Comparison of ENCODE assay signal across 9 mouse cellular contexts in the genomic region with DNA sequence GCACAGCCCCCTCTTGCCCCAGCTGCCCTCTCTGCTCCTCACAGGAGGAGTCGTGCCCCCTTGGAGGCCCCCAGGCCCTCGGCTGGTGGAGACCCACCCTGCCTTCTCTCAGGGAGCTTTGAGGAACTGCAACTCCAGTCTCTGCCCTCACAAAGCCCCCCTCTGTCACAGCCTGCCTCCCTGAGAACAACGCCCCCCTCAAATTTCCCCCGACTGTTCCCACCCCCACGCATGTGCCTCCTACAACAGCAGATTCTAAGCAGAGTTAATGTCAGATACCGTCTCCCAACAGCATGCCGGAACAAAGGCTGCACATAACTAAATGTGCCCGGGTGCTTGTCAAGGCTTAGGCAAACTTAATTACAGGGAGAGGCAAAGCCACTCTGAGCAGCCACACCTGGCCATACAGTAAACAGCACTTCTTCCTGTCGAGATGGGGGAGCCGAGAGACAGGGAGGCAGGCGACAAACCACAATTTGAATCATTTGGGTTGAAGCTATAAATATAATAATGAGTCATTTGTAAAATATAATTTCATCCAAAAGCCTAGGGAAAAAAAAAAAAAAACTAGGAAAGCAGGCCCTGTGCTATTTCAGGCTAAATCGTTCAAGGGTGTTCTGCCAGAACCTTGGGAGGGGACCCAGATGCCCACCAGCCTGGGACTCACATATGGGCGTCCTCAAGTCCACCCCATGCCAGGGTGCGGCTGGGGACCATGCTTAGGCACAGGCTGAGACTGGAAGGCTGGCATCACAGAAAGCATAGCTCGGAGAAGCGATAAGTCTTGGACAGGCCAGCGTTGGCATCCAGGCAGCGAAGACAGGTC. TPM values are rescaled to one million over a fixed set of nuclear protein-coding genes. Genes with fewer than 3 reads are reported as not detected.
DNase-seq lines count a peak whose midpoint lies in the region; ATAC-seq and TF ChIP-seq lines count a peak whose summit lies in the region.
"Had no signal": no experiment of that assay in that cellular context is flagged by ENCODE, and none has a peak within 500 bp of the region (broad histone marks: within the 10 kb centered on the region; RNA-seq: fewer than 3 reads in every experiment).

No protein-coding gene starts in this region.

- H3K4me3 ChIP-seq in kidney, embryonic 15.5 days (replicated peaks), result no peak overlapping the region
- no peak overlapping the region for H3K4me3 ChIP-seq in heart, postnatal 0 days (ENCODE audit: low read depth, low read length)
- H3K4me3 ChIP-seq: liver, embryonic 13.5 days had no signal

- H3K9me3 ChIP-seq in kidney, embryonic 15.5 days (replicated peaks), result peaks cover 7% of the 10 kb centered on the region
- no peaks in the 10 kb centered on the region for H3K9me3 ChIP-seq in heart, postnatal 0 days (replicated peaks; ENCODE audit: control insufficient read depth, low read length)

- no peak for TF ChIP-seq CTCF in heart, postnatal 0 days (IDR thresholded peaks at IDR 0.05; ENCODE audit: low read depth)

- peak; percentile 24 for ATAC-seq in kidney, embryonic 15.5 days (replicated peaks; ENCODE audit: low FRiP score)
- no peak for ATAC-seq in heart, postnatal 0 days (ENCODE audit: insufficient read depth, low read depth)

- H3K36me3 ChIP-seq in kidney, embryonic 15.5 days, result no peaks in the 10 kb centered on the region
- H3K36me3 ChIP-seq in heart, postnatal 0 days (replicated peaks; ENCODE audit: control insufficient read depth, insufficient read depth, low read length), result no peaks in the 10 kb centered on the region
- H3K36me3 ChIP-seq: liver, embryonic 13.5 days had no signal

- no peaks in the 10 kb centered on the region for H3K27me3 ChIP-seq in kidney, embryonic 15.5 days
- no peaks in the 10 kb centered on the region for H3K27me3 ChIP-seq in heart, postnatal 0 days (ENCODE audit: control insufficient read depth, insufficient read depth, low read length)
- H3K27me3 ChIP-seq: liver, embryonic 13.5 days had no signal

- no peak overlapping the region for H3K9ac ChIP-seq in kidney, embryonic 15.5 days
- H3K9ac ChIP-seq in heart, postnatal 0 days (replicated peaks; ENCODE audit: low read depth, low read length), result peak overlapping the region; percentile 40; the same call in 1 of the 2 replicates
- H3K9ac ChIP-seq: liver, embryonic 13.5 days had no signal

- peaks cover 33% of the 10 kb centered on the region for H3K4me1 ChIP-seq in kidney, embryonic 15.5 days
- peaks cover 27% of the 10 kb centered on the region for H3K4me1 ChIP-seq in heart, postnatal 0 days (ENCODE audit: control insufficient read depth, insufficient read depth)

- DNase-seq in kidney, adult 11 months, result no peak
- peak; percentile 92 for DNase-seq in brain, adult 2 months (ENCODE audit: low read depth, low spot score)
- no peak for DNase-seq in heart, postnatal 0 days (ENCODE audit: low spot score)
- DNase-seq in retina, postnatal 1 day, result peak; percentile 54
- no peak for DNase-seq in B cell, adult 2 months
- no peak for DNase-seq in spleen, postnatal 4 days (ENCODE audit: low spot score in 2 of 2)
- DNase-seq in adrenal gland, postnatal 36 days, result no peak
- DNase-seq: liver, embryonic 13.5 days had no signal

- H3K27ac ChIP-seq in kidney, embryonic 15.5 days, result peak overlapping the region; percentile 92
- H3K27ac ChIP-seq in heart, postnatal 0 days (ENCODE audit: low read depth), result peak overlapping the region; percentile 78
- H3K27ac ChIP-seq: liver, embryonic 13.5 days had no signal

- TF ChIP-seq EP300 in heart, postnatal 0 days (IDR thresholded peaks at IDR 0.05; ENCODE audit: low read depth), result no peak

- 34% methylated on average over 18 of the region's 18 CpGs for WGBS in kidney, embryonic 15.5 days
- 38% methylated on average over 18 of the region's 18 CpGs for WGBS in heart, postnatal 0 days

- peak overlapping the region; percentile 24; the same call in 1 of the 2 replicates for H3K4me2 ChIP-seq in kidney, embryonic 15.5 days
- H3K4me2 ChIP-seq in heart, postnatal 0 days (ENCODE audit: low read depth, low read length), result no peak overlapping the region
- H3K4me2 ChIP-seq: liver, embryonic 13.5 days had no signal

RNA-seq across cellular contexts. Expression of a gene that starts 34.6 kb away (rescaled TPM):
- polyA plus RNA-seq in kidney, embryonic 15.5 days (2015; fragmentation: Nextera tagmentation; extraction: Ambion mirVana), result 18.3 and 19.5 TPM in 2 replicates
- total RNA-seq in heart, postnatal 0 days (2014; rRNA removed; ENCODE audit: low replicate concordance), result 0.46 and 10.2 TPM in 2 replicates
- polyA plus RNA-seq in heart, postnatal 0 days (2015; fragmentation: Nextera tagmentation; extraction: Ambion mirVana), result 7.8 and 8.5 TPM in 2 replicates
- total RNA-seq in adrenal gland, postnatal 36 days (2021), result 1 to 10 TPM; 5.1 to 9.3 TPM

RNA-seq across cellular contexts. Expression of a gene that starts 42.7 kb away (rescaled TPM):
- polyA plus RNA-seq in kidney, embryonic 15.5 days (2015; fragmentation: Nextera tagmentation; extraction: Ambion mirVana), result 67.5 and 73.2 TPM in 2 replicates
- total RNA-seq in heart, postnatal 0 days (2014; rRNA removed; ENCODE audit: low replicate concordance), result 137 and 155 TPM in 2 replicates
- polyA plus RNA-seq in heart, postnatal 0 days (2015; fragmentation: Nextera tagmentation; extraction: Ambion mirVana), result 26.4 and 27.4 TPM in 2 replicates
- 100 to 1,000 TPM; 102 to 158 TPM for total RNA-seq in adrenal gland, postnatal 36 days (2021)

Comparison
In these comparisons a context has a peak if more than half of its experiments do, and no peak if none do; other contexts are left out.
1. DNase-seq: peak in brain, adult 2 months (single experiment) and retina, postnatal 1 day (single experiment); none in kidney, adult 11 months (single experiment), heart, postnatal 0 days (single experiment), B cell, adult 2 months (0 of 2), spleen, postnatal 4 days (0 of 2) and adrenal gland, postnatal 36 days (0 of 2).